Mouse (Mus musculus): Measurements from ENCODE around the gene Parp3.
"Not testable (repeated sequence)": the region's sequence is repeated elsewhere in the genome, so short reads cannot be mapped to it uniquely, and the experiment has no call there.

Gene Parp3

GRCm38 (mm10) chr9:106476924-106477484 lies at the start of gene Parp3:
Parp3 (minus strand) TSS chr9:106476949.
- DNase-seq (ENCODE audit: low read depth): peak; percentile 100

- DNase-seq (ENCODE audit: low read depth): no peak
These were observed 43.2 kb upstream of the Parp3 start for GRCm38 (mm10) chr9:106519909-106520308.

DNA sequence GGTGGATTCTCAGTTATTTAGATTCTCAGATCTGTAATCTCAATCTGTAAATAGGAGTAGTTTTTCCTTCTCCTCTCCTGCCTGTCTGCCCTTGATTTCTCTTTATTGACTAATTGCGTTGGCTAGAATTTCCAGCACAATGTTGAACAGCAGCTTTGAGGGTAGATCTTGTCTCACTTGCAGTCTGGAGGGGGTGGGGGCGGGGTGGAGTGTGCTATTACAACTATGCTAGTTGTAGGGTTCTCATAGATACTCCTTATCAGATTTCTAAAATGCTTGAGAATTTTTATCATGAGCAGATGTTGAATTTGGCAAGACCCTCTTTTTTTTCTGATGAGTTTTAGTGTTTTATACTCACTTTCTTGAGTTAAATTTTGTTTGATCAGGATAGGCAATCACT lies 42.7 kb upstream of the Parp3 start:
- no peak for DNase-seq (ENCODE audit: low read depth)

- DNase-seq (ENCODE audit: low read depth): no peak
These were observed 37.5 kb upstream of the Parp3 start, which contains the start of gene Iqcf5 for GRCm38 (mm10) chr9:106514273-106514672. Iqcf5 (plus strand) TSS chr9:106514573.

DNA sequence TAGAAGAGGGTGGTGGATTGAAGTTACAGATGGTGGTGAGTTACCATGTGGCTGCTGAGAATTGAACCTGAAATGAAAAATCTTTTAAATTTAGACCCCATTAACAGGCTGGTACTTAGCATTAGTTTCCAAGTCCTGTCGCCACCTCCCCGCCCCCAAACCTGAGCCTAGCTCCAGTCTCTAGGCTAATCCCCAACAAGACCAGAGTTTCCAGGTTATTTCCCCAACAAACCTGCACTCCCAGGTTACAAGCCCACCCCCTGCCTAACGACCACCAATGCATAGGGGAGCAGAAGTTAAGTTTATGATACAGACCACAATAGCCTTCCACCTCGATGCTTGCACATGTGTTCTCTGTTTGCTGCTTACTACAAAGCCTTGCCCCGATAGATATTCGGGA lies 36.8 kb upstream of the Parp3 start:
- no peak for DNase-seq (ENCODE audit: low read depth)

GRCm38 (mm10) chr9:106512729-106513450 lies 36.1 kb upstream of the Parp3 start:
- no peak for DNase-seq (ENCODE audit: low read depth)

DNA sequence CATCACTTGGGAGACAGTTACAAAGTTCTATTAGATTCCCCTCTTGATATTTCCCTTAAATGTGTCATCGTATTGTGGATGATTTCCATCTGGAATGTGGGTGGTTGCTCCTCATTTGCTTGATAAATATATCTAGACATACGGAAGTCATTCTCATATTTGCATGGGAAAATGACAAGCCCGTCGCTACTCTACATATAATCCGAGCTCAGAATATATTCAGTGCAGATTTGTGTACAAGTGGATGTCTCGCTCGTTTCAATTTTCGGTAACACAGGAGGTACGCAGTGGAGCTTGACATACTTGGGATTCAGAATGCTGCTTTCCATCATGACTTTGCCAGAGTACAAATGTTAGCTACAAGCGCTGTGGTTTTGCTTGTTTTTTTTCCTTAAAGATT lies 32.6 kb upstream of the Parp3 start:
- DNase-seq (ENCODE audit: low read depth): no peak

DNA sequence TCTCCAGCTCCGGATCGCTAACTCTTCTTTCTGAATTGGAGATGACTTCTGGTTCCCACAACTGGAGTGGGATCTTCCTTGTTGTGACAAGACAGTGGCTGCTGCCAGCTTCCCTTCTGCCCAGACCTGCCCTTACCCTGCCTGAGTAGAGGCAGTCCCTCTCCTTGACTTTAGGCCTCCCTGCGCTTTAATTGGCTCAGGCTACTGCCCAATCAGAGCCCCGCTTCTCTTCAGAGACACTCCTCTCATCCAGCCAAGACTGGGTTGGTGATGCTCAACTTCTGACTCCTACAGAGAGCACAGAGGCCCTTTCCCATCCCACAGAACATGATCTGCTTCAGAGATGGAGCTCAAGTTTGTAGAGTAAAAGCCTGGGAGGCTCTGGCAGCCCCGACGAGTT lies 27.5 kb upstream of the Parp3 start:
- DNase-seq (ENCODE audit: low read depth): no peak

- no peak for DNase-seq (ENCODE audit: low read depth)
These were observed 25.1 kb upstream of the Parp3 start for GRCm38 (mm10) chr9:106501846-106502245.

GRCm38 (mm10) chr9:106499667-106500066 lies 22.9 kb upstream of the Parp3 start, which contains the start of gene Iqcf1:
Iqcf1 (plus strand) TSS chr9:106499967.
- DNase-seq (ENCODE audit: low read depth): peak; percentile 8

DNA sequence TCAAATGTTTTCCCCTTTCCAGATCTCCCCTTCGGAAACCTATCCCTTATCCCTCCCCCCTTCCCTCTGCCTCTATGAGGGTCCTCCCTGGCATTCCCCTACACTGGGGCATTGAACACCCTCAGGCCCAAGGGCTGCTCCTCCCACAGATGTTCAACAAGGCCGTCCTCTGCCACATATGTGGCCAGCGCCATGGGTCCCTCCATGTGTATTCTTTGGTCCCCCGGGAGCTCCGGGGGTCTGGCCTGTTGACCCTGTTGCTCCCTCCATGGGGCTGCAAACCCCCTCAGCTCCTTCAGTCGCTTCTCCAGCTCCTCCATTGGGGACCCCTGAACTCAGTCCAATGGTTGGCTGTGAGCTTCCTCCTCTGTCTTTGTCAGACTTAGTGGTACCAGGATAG lies 10.9 kb upstream of the Parp3 start:
- DNase-seq (ENCODE audit: low read depth): not testable (repeated sequence)

- no peak for DNase-seq (ENCODE audit: low read depth)
These were observed 8.3 kb upstream of the Parp3 start for GRCm38 (mm10) chr9:106485076-106485475.

- no peak for DNase-seq (ENCODE audit: low read depth)
These were observed 6.9 kb upstream of the Parp3 start for GRCm38 (mm10) chr9:106483606-106484005.

- no peak for DNase-seq (ENCODE audit: low read depth)
These were observed 6.4 kb upstream of the Parp3 start for GRCm38 (mm10) chr9:106483136-106483535.

DNA sequence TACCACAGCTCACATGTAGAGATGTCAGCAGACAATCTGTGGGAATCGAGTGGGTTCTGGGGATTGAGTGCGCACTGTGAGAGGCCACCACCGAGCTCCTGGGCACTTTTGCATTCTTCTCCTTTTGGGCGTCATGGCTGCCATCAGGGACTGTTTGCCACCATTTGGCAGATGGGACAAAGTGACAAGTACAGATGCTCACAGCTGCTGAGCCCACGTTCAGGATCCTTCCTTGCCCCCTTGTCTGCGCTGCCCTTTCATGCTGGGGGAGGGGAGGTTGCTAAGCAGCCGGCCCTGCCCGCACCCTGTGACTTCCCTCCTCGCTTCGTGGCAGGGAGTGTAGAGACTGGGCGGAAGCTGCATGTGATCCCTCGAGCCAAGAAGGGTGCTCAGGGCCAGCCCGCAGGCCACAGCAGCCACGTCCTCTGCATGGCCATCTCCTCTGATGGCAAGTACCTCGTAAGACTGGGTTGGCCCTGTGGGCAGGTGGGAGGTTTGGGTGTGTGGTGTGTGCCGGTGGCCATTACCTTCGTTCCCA lies 5.9 kb upstream of the Parp3 start:
- no peak for DNase-seq (ENCODE audit: low read depth)

DNA sequence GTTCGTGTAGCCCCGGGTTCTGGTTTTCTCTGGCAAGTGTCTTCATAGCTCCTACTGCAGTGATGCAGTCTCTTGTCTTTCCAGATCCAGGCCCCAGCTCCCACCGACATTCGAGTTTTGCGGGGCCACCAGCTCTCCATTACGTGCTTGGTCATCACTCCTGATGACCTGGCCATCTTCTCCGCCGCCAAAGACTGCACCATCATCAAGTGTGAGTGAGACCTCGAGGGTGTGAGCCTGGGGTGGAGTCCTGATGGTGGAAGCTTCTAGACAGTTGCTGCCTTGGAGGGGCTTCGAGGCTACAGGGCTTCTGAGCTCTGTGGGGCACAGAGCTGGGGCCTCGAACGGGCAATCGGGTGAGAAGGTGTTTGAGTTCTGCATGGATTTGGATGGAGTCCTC lies 4.9 kb upstream of the Parp3 start:
- DNase-seq (ENCODE audit: low read depth): no peak

DNA sequence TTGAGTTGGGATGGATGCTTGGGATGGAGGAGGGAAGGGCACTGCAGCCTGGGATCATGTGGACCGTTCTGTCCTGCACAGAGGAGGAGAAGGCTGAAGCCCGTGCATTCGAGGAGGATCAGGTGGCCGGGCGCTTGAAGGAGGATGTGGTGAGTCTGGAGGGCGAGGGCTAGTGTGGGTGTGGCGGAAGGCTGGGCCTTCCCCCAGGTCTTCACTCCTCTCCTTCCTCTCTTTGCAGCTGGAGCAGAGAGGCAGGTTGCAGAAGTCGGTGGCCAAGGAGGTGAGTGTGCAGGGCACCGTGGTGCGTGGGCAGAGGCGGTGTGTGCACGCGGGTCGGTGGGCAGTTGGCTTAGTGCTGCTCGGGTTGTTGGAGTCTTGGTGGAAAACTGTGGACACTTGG lies 4.3 kb upstream of the Parp3 start:
- peak; percentile 50 for DNase-seq (ENCODE audit: low read depth)

DNA sequence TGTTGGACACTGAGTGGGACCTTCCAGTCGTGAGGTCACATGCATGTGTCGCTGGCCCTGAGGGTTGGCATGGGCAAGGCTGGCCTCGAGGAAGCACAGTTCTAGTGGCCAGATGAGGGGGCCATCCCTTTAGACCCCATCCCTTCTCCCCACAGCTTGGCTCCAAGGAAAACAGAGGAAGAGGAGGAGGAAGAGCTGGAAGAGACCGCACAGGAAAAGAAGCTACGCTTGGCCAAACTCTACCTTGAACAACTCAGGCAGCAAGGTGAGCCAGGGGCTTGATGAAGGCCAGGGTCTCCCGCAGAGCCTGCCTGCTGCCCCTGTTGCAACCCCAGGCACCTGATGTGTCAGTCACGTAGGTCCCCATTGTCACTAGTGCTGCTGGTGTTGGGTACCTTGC lies 3.8 kb upstream of the Parp3 start:
- no peak for DNase-seq (ENCODE audit: low read depth)

- DNase-seq (ENCODE audit: low read depth): no peak
These were observed 1.4 kb upstream of the Parp3 start for GRCm38 (mm10) chr9:106478101-106478500.

DNA sequence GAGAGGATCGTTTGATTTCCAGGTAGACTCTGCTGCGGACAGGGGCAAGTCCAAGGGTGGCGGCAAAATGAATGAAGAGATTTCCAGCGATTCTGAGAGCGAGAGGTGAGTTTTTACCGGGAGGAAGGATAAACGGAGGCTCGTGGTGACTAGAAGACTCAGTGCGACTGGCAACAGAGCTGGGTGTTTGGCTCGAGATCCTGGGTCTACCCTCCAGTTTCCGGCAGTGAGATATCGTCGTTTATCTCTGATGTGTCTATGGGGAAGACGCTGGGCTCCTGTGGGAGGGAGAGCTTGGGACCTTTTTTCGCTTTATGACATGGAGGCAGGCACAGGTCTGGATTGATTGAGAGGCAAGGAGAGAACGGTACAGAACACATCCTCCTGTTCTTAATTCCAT lies 900 bp upstream of the Parp3 start:
- DNase-seq (ENCODE audit: low read depth): peak; percentile 18

GRCm38 (mm10) chr9:106476002-106476923 lies 486 bp downstream of the Parp3 start:
- peak; percentile 83 for DNase-seq (ENCODE audit: low read depth)

- no peak for DNase-seq (ENCODE audit: low read depth)
These were observed 1.1 kb downstream of the Parp3 start, which contains the start of gene Rrp9 for GRCm38 (mm10) chr9:106475663-106476001. Rrp9 (plus strand) TSS chr9:106475963.

DNA sequence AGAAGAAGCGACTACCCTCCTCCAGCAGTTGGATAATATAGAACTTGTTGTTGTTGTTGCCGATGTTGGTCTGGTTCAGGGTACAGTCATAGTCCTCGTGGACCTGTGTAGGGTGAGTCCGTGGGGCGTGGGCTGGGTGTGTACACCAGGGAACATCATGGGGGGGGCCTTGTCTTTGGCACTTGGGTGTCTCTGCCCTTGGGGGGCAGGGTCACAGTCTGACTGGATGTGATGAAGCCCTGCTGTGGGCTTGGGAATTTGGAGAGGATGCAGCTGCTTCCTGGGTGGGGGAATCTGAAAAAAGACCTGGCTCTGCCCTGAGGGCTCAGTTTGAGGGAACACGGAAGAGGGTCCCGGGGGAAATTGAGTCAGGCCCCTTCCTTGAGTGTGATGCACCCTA lies 1.7 kb downstream of the Parp3 start:
- DNase-seq (ENCODE audit: low read depth): peak; percentile 50
